Mouse (Mus musculus) left cerebral cortex, adult 18-20 months (tissue): ENCODE measurements around the gene H2-DMa. TPM values are rescaled to one million over a fixed set of nuclear protein-coding genes. Genes with fewer than 3 reads are reported as not detected.
A peak's percentile ranks its signal among the peaks of the same experiment; 100 is the strongest.
"Not testable (repeated sequence)": the region's sequence is repeated elsewhere in the genome, so short reads cannot be mapped to it uniquely, and the experiment has no call there.

Experiments used
- DNase-seq, 2 experiments: peaks; one replicate each; pipeline ENCODE4 v3.0.0; 2021 to 2022; ENCODE audit warnings: low spot score in 2 of 2, mixed read lengths in 1 of 2
- total RNA-seq, 2 experiments: library from RNA; stranded (reverse); gene quantifications; 2 replicates each; pipeline ENCODE4 v1.2.3; 2021

H2-DMa gene
- total RNA-seq, 2 experiments from 2014 or later = 22.3 to 26.5 TPM

DNA sequence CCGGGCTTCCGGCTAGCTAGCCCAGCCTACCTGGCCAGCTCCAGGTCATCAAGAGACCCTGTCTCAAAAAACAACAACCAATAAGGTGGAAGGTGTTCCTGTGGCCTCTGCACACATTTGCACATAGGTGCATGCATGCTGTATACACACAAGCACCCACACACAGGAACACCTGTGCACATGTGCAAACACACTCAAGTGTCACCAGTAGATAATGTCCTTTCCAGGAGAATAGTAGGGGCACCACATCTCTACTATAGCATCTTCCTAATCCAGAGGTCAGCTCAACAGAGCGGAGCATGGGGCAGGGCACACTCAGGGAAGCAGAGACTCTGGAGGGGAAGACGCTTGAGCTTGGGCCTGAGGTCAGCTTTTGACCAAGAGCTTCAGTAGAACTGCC, 24.9 kb downstream of the H2-DMa start:
- not testable (repeated sequence) for DNase-seq

- DNase-seq = no peak
Observed at GRCm38 (mm10) chr17:34144960-34145371, 25.6 kb downstream of the H2-DMa start.

DNA sequence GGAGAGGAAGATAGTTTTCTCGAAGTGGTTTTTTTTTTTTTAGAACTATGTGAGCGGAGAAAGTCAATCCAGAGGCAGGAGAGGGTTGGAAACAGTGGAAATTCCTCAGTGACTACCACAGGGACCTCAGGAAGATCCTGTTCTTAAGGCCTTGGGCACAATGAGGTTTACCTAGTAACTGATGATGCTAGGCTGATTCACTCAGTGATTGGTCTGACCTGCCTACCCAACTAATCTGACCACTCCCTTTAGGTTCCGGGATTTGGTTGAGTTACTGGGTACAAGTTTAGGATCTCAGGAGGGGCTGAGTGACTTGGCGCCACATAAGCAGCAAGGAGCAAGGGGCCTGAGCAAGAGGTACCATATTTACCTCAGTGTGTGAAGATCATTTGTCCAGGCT, 33.6 kb downstream of the H2-DMa start, which contains the start of gene H2-DMb1:
Gene H2-DMb1, plus strand, starts transcription at position 150 of the 400 bp plus-strand sequence.
- DNase-seq = peak in 1 of 2 experiments; percentile 43

DNA sequence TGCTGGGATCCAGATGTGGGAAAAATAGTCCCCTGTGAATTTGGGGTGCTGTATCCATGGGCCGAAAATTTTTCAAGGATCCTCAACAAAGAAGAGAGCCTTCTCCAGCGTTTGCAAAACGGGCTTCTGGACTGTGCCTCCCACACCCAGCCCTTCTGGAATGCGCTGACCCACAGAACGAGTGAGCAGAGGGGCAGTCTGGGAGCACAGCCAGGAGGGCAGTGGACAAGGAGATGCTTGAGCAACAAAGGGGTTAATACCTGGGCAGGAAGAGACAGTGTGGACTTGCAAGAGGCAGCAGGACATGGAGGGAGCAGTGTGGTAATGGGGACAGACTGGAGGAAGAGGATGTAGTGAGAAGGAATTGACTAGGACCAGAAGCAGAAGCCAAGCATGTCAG, 36.2 kb downstream of the H2-DMa start:
- no peak for DNase-seq

DNA sequence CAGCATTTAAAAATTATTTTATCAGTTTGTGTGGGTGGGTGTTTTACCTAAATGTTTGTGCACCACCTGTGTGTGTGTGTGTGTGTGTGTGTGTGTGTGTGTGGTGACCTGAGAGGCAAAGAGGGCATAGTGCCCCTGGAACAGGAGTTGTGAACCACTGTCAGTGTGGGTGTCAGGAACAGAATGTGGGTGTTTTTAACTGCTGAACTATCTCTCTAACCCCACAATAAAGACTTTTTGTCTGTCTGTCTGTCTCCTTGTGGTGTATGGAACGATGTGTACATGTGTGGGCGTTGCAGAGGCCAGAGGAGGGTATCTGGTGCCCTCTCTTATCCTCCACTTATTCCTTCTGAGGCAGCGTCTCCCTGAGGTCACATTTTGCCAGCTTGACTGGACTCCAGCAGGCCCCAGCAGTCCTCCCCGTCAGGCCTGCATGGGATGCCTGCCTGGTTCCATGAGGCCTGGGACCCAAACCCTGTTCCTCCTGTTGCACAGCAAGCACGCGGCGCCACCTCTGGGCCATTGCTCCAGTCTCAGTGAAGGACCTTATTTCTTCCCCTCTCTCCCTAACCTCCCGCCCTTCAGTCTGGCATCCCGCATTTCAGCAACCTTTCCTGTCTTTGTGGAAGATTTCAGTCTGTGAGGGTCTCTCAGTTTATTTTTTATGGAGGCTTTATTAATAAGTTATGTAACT, 45.0 kb downstream of the H2-DMa start:
- no peak for DNase-seq

DNA sequence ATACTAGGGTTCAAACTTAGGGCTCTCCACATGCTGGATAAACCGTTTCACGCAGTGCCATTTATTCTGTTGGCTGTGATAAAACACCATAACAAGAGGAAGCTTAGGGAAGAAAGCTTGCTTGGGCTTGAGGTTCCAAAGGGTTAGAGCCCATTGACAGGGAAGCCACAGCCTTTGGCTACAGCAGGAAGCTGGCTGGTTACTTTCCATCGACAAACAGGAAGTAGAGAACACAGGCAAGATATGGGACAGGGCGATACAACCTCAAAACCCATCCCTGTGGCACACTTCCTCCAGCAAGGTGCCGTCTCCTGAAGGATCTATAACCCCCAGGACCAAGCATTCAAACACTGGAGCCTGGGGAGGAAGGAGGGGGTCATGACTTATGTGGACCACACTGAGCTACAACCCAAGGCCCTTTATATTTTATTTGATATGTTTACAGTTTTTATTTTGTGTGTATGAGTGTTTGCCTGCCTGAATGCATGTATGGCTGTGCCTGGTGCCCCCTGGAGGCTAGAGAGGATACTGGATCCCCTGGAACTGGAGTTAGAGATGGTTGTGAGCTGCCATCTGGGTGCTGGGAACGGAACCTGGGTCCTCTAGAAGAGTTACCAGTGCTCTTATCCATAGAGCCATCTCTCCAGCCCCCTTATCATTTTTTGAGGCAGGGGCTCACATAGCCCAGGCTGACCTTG, 45.8 kb downstream of the H2-DMa start:
- no peak for DNase-seq

GRCm38 (mm10) chr17:34169279-34169678, 49.9 kb downstream of the H2-DMa start:
- DNase-seq = peak; percentile 16 to 26

DNA sequence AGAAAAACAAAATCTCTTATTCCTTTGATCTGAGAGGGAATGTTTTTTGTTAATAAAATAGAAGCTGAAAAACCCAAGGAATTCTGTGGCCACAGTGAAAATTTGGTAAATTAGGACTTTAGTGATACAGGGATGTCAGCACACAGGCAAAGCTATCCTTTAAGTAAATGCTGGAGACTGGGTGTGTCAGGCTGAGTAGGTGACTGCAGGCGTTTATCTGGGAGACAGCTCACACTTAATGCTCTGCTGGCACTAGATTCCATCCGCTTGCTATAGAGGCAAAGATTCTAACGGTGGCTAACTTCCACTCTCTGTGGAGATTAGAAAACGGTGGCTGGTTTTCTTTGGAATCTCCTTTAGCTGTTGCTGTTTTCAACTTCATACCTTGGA, 51.1 kb downstream of the H2-DMa start:
- DNase-seq = no peak

DNA sequence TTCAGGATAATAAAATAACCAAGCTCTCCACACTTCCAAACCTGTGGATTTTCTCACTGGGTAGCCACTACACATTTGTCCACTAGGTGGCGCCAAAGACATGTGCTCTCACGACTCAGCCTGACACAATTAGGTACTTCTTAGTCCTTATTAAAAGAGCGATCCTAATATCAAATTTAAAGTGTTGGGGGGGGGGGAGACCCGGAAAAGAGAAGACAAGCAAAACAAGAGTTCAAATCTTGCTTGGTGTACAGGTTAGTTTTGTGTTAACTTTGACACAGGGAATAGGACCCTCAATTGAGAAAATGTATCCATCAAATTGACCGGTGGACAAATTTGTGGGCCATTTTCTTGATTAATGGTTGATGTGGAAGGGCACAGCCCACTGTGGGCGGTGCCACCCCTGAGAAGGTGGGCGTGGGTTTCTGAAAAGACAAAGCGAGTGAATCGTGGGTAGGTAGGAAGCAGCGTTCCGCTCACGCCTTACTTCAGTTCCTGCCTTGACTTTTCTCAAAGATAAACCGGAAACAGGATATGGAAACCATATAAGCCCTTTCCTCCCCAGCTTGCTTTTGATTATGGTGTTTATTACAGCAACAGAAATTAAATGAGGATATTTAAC, 51.6 kb downstream of the H2-DMa start:
- DNase-seq = peak; percentile 83 to 86

GRCm38 (mm10) chr17:34172528-34172927, 53.2 kb downstream of the H2-DMa start:
- DNase-seq = no peak

GRCm38 (mm10) chr17:34174075-34174474, 54.7 kb downstream of the H2-DMa start:
- no peak for DNase-seq

DNA sequence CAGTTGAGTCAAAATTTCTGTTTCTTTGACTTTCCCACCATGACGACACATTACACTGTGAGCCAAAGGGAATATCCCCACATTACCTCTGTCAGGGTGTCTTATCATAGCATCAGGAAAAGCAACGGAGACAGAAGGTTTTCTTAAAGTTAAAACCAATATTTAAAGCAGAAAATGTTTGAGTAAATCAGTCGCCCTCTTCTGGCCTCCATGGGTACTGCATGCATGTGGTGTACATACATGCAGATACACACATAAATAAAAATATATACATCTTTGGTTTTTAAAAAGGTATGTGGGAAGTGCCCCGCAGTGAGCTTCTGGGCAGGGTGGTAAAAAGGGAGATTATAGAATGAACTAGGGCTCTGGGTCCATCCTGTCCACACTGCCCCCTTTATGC, 57.8 kb downstream of the H2-DMa start:
- no peak for DNase-seq

DNA sequence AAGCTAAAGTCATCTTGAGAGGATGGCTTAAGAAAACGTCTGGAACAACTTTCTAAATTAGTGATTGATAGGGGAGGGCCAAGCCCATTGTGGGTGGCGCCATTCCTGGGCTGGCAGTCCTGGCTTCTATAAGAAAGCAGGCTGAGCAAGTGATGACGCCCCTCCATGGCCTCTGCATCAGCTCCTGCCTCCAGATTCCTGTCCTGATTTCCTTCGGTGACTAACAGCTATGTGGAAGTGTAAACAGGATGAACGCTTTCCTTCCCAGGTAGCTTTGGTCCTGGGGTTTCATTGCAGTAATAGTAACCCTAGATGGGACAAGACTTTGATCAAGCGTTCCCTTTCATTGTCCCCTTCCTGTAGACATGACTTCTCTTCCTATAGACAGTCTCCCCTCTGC, 59.7 kb downstream of the H2-DMa start:
- no peak for DNase-seq

GRCm38 (mm10) chr17:34179913-34180859, 60.8 kb downstream of the H2-DMa start:
- DNase-seq = no peak

GRCm38 (mm10) chr17:34183564-34184219, 64.4 kb downstream of the H2-DMa start:
- no peak for DNase-seq

- DNase-seq = no peak
Observed at GRCm38 (mm10) chr17:34185526-34185925, 66.2 kb downstream of the H2-DMa start.

DNA sequence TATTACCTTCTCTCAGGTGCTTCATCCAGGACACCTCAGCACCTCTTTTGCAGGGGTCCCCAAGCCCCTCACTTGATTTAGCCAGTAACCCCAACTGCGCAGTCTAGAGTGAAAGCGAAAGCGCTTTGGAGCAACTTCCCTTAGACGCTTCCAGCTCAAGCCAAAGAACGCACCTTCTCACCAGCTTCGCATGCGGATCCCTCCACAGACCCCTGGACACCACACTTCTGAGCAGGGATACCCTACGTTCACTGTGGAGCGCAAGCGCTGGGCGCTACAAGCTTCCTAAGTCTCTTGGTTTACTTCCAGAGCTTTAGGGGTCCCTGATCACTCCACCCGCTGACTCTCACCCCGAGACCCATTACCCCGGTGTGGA, 67.5 kb downstream of the H2-DMa start:
- no peak for DNase-seq

DNA sequence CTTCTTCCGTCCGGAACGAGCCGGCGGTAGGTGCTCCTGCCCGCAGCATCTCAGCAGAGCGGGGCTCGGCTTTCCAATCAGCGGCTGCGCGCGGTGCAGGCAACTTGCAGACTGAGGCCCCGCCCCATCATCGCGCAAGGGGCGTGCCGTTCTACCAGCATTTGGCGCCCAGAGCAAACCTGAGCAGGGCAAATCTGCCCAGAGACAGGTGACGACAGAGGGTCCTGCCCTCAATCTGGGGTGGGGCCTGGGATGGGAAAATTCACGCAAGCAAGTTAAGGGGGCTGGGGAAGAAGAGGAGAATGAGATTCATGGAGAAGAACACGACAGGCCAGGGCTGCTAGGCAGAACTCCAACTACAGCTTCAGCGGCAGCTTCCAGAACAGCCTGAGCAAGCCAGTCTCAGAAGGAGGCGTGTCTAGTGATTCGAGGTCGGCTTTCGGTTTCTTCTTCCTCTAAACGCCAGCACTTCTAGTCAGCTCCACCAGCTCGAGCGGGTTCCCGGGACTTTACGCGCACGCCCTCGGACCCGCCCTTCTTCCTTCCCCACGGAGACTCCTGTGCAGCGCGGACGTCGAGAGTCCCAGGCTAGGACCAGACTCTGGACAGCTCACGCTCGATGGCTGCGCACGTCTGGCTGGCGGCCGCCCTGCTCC, 68.0 kb downstream of the H2-DMa start, which contains the start of the genes Tap1 and Psmb9:
Gene Tap1, plus strand, starts transcription at position 293 of the 656 bp plus-strand sequence.
Gene Psmb9, minus strand, starts transcription at position 504 of the 656 bp plus-strand sequence.
- DNase-seq = peak; percentile 95 to 97

DNA sequence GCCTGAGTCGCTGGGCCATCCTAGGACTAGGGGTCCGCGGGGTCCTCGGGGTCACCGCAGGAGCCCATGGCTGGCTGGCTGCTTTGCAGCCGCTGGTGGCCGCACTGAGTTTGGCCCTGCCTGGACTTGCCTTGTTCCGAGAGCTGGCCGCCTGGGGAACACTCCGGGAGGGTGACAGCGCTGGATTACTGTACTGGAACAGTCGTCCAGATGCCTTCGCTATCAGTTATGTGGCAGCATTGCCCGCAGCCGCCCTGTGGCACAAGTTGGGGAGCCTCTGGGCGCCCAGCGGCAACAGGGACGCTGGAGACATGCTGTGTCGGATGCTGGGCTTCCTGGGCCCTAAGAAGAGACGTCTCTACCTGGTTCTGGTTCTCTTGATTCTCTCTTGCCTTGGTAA, 68.7 kb downstream of the H2-DMa start:
- no peak for DNase-seq
